Mouse (Mus musculus) heart, embryonic 16.5 days (tissue): ENCODE measurements around the gene Fyb. TPM values are rescaled to one million over a fixed set of nuclear protein-coding genes. Genes with fewer than 3 reads are reported as not detected.

Source experiments
- ATAC-seq: fragments of 200-750 bp; cut with Nextera tagmentation; replicated peaks from 2 replicates; pipeline ENCODE4 v1.8.0; 2017; ENCODE audit warnings: moderate number of reproducible peaks; ENCODE audit not compliant: insufficient read depth, low FRiP score; ENCODE audit errors: extremely low read depth
- H3K27ac ChIP-seq: fragments of 300-500 bp; sonication (generic); 2 replicates; pipeline ENCODE4 v1.5.1; 2014; ENCODE audit warnings: mild to moderate bottlenecking, low read length, control low read depth, moderate library complexity
- H3K27me3 ChIP-seq: fragments of 300-500 bp; sonication (generic); 2 replicates; pipeline ENCODE4 v1.6.1; 2014; ENCODE audit warnings: low read length, mixed read lengths; ENCODE audit not compliant: control insufficient read depth, insufficient read depth
- H3K36me3 ChIP-seq: fragments of 300-500 bp; sonication (generic); 2 replicates; pipeline ENCODE4 v1.6.1; 2014; ENCODE audit not compliant: control insufficient read depth, insufficient read depth
- H3K4me1 ChIP-seq: fragments of 300-500 bp; sonication (generic); 2 replicates; pipeline ENCODE4 v1.6.1; 2014; ENCODE audit warnings: low read length, mixed read lengths; ENCODE audit not compliant: control insufficient read depth, insufficient read depth
- H3K4me2 ChIP-seq: fragments of 300-500 bp; sonication (generic); 2 replicates; pipeline ENCODE4 v1.6.1; 2014; ENCODE audit warnings: low read depth, mild to moderate bottlenecking, control low read depth, low read length
- H3K4me3 ChIP-seq: fragments of 300-500 bp; sonication (generic); 2 replicates; pipeline ENCODE4 v1.5.1; 2014; ENCODE audit warnings: mild to moderate bottlenecking, control low read depth, low read length
- H3K9ac ChIP-seq: fragments of 300-500 bp; sonication (generic); 2 replicates; pipeline ENCODE4 v1.6.1; 2014; ENCODE audit warnings: low read length, control low read depth
- H3K9me3 ChIP-seq: fragments of 300-500 bp; sonication (generic); replicated peaks from 2 replicates; pipeline ENCODE4 v1.6.1; 2016; ENCODE audit warnings: low read length; ENCODE audit not compliant: control insufficient read depth
- WGBS: fragments of 180-500 bp; shearing (Covaris S2); extraction: QIAGEN DNeasy Blood & Tissue Kit; methylation state at CpG from one replicate; pipeline ENCODE4 v1.1.7; 2014; 5-methylcytosine and 5-hydroxymethylcytosine counted together
- polyA plus RNA-seq: library from polyadenylated mRNA; unstranded; fragments of >200 nt; fragmentation: Nextera tagmentation; extraction: Ambion mirVana; gene quantifications from 2 replicates; pipeline ENCODE4 v1.2.1, GENCODE M21; 2015

Fyb gene
- polyA plus RNA-seq, 1 experiment from 2014 or later, result 18.2 TPM

DNA sequence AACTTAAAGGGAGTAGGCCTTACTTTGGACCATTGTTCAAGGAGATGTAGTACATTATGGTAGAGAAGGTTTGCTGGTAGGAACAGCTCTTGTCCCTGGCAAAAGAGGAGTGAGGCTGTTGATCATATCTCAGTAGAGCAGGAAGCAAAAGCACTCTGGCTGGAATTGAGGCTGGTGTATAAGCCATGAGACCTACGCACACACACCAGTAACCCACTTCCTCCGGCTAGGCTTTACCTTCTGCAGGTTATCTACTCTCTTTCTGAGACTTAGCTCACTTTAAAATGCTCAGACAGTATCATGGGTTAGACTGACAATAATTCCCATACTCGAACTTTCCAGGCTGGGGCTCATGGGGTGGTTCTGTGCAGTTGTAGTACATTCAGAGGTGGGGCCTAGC is 2.7 kb downstream of the Fyb start:
- H3K4me2 ChIP-seq, result no peak overlapping the region
- no peak for ATAC-seq
- H3K4me3 ChIP-seq, result no peak overlapping the region
- H3K27ac ChIP-seq, result no peak overlapping the region
- WGBS, result 70% methylated on average over 3 of the region's 3 CpGs
- H3K4me1 ChIP-seq, result no peaks in the 10 kb centered on the region
- H3K27me3 ChIP-seq, result no peaks in the 10 kb centered on the region
- H3K9me3 ChIP-seq, result no peaks in the 10 kb centered on the region
- no peak overlapping the region for H3K9ac ChIP-seq
- no peaks in the 10 kb centered on the region for H3K36me3 ChIP-seq

GRCm38 (mm10) chr15:6533858-6534343 is 11.2 kb downstream of the Fyb start:
- Histone ChIP-seq H3K9me3 (no peaks in the 10 kb centered on the region), H3K4me1 (no peaks in the 10 kb centered on the region), H3K9ac (no peak overlapping the region), H3K27me3 (no peaks in the 10 kb centered on the region), H3K27ac (no peak overlapping the region), H3K4me2 (no peak overlapping the region), H3K4me3 (no peak overlapping the region), H3K36me3 (no peaks in the 10 kb centered on the region)
- 82% methylated on average over 3 of the region's 3 CpGs for WGBS
- ATAC-seq, result no peak

GRCm38 (mm10) chr15:6534592-6534991 is 11.9 kb downstream of the Fyb start:
- Histone ChIP-seq H3K4me1 (no peaks in the 10 kb centered on the region), H3K27me3 (no peaks in the 10 kb centered on the region), H3K4me3 (no peak overlapping the region), H3K9me3 (no peaks in the 10 kb centered on the region), H3K27ac (no peak overlapping the region), H3K36me3 (no peaks in the 10 kb centered on the region), H3K4me2 (no peak overlapping the region), H3K9ac (no peak overlapping the region)
- WGBS, result 69% methylated on average over 8 of the region's 8 CpGs
- no peak for ATAC-seq

DNA sequence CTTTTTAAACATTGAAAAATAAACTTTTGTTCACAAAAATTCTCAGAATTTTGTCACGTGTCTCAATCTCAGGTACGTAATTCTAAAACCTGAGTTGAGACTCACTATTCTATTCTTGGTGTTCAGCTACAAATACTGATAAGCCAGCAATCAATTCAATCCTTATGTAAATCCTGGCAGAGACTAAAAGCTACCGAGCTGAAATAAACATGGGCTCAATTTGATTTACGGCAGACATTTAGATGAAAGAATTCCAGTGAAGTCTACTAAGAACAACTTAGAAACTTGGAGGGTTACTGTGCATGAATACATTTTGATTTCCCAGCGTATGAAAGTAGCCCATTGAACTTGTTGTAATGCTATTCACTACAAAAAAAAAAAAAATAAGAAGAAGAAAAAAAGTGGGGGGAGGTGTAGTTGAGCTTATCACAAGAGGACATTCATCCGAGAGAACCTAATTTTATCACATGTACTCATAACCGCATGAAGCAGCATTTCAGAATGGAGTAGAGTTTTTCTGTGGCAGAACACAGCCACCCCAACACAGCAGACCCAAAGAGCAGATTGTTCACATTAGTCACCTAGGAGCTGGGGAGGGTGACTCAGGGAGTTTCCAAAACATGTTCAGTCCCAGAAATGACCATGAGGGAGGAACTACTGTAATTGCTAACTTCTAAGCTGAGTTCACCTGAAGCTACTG is 17.1 kb downstream of the Fyb start:
- H3K27me3 ChIP-seq, result no peaks in the 10 kb centered on the region
- no peak overlapping the region for H3K9ac ChIP-seq
- WGBS, result 50% methylated on average over 7 of the region's 7 CpGs
- no peak overlapping the region for H3K4me3 ChIP-seq
- no peak overlapping the region for H3K4me2 ChIP-seq
- no peak overlapping the region for H3K27ac ChIP-seq
- H3K36me3 ChIP-seq, result no peaks in the 10 kb centered on the region
- ATAC-seq, result no peak
- no peaks in the 10 kb centered on the region for H3K9me3 ChIP-seq
- H3K4me1 ChIP-seq, result no peaks in the 10 kb centered on the region

DNA sequence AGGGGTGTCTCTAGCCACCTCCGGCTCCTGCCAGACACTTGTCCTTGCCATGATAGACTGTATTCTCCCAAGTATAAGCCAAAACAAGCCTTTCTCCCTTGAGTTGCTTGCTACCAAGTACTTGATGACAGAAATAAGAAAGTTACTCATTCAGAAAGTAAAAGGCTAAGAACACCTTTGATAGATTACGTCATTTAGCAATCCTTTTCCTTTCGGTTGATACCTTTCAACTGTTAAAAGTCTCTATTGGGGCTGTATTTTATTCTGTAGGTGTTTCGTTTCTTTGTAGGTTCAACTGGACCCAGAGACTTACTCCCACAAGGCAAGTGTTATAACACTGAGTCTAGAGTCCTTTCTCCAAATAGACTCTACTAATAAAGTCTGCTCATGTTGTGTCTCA is 26.3 kb downstream of the Fyb start:
- Histone ChIP-seq H3K27ac (no peak overlapping the region), H3K4me2 (no peak overlapping the region), H3K36me3 (no peaks in the 10 kb centered on the region), H3K9me3 (no peaks in the 10 kb centered on the region), H3K9ac (no peak overlapping the region), H3K4me1 (no peaks in the 10 kb centered on the region), H3K4me3 (no peak overlapping the region), H3K27me3 (no peaks in the 10 kb centered on the region)
- 91% methylated on average over 4 of the region's 4 CpGs for WGBS
- ATAC-seq, result no peak

- Histone ChIP-seq H3K9ac (no peak overlapping the region), H3K9me3 (no peaks in the 10 kb centered on the region), H3K4me2 (no peak overlapping the region), H3K4me1 (no peaks in the 10 kb centered on the region), H3K27ac (no peak overlapping the region), H3K27me3 (no peaks in the 10 kb centered on the region), H3K36me3 (no peaks in the 10 kb centered on the region), H3K4me3 (no peak overlapping the region)
- WGBS, result 66% methylated on average over 7 of the region's 7 CpGs
- no peak for ATAC-seq
Observed at GRCm38 (mm10) chr15:6551875-6552274, 29.2 kb downstream of the Fyb start.

DNA sequence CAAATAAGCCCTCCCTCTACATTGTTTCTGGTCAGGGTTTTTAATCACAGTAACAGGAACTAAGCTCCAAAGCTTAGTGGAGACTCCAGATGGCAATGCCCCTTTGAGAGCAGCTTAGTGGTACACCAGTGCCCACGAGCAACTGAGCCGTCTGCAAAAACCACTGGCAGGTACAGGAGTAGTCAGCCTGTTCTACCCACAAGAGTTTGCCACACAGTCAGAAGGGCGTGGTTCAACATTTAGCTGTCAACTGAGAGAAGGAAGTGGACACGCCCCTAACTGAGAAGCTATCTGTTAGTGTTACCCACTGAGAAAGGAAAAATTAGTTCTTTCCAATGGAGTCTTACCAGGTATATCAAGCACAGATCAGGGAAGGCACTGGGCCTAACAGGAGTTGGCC is 32.1 kb downstream of the Fyb start:
- Histone ChIP-seq H3K27me3 (no peaks in the 10 kb centered on the region), H3K4me2 (no peak overlapping the region), H3K9ac (no peak overlapping the region), H3K36me3 (no peaks in the 10 kb centered on the region), H3K27ac (no peak overlapping the region), H3K4me1 (no peaks in the 10 kb centered on the region), H3K4me3 (no peak overlapping the region), H3K9me3 (no peaks in the 10 kb centered on the region)
- 70% methylated on average over 4 of the region's 4 CpGs for WGBS
- no peak for ATAC-seq

GRCm38 (mm10) chr15:6555536-6555935 is 32.9 kb downstream of the Fyb start:
- H3K9me3 ChIP-seq, result no peaks in the 10 kb centered on the region
- H3K4me2 ChIP-seq, result no peak overlapping the region
- H3K36me3 ChIP-seq, result no peaks in the 10 kb centered on the region
- WGBS, result 68% methylated on average over 2 of the region's 2 CpGs
- H3K4me1 ChIP-seq, result no peaks in the 10 kb centered on the region
- no peak overlapping the region for H3K4me3 ChIP-seq
- H3K27ac ChIP-seq, result no peak overlapping the region
- ATAC-seq, result no peak
- H3K9ac ChIP-seq, result no peak overlapping the region
- H3K27me3 ChIP-seq, result no peaks in the 10 kb centered on the region

DNA sequence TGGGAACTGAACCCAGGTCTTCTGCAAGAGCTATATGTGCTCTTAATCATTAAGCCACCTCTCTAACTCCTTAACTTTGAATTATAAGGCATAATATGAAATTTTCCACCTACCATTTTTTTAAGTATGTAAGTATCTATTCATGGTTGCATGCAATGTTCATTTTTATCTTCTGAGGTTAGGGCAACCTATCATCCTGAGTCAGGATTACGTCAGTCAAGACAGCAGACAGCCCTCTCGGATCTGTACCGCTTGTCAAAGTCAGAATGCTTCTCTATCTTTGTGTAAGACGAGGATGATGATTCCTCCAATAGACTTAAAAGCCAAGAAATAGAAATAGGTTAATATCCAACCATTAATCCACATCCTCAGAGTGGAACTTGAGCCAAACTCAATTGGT is 33.6 kb downstream of the Fyb start:
- no peak overlapping the region for H3K9ac ChIP-seq
- no peaks in the 10 kb centered on the region for H3K4me1 ChIP-seq
- 77% methylated on average over 4 of the region's 4 CpGs for WGBS
- no peaks in the 10 kb centered on the region for H3K36me3 ChIP-seq
- no peak overlapping the region for H3K4me3 ChIP-seq
- ATAC-seq, result no peak
- no peaks in the 10 kb centered on the region for H3K27me3 ChIP-seq
- no peaks in the 10 kb centered on the region for H3K9me3 ChIP-seq
- no peak overlapping the region for H3K27ac ChIP-seq
- H3K4me2 ChIP-seq, result no peak overlapping the region
